Mouse (Mus musculus) midbrain, embryonic 16.5 days (tissue): ENCODE measurements at regions not wholly inside any gene's neighbourhood (a gene's known extent, or its start where the extent isn't known, plus 50 kb on each side); places are given as distances from the start of the nearest gene placed in this dataset.

Experiments used
- ATAC-seq: fragments of 200-750 bp; cut with Nextera tagmentation; 2 replicates; pipeline ENCODE4 v1.8.0; 2017; ENCODE audit warnings: moderate TSS enrichment
- H3K27ac ChIP-seq: fragments of 300-500 bp; sonication (generic); 2 replicates; pipeline ENCODE4 v1.5.1; 2014; ENCODE audit warnings: mild to moderate bottlenecking, low read length, mixed read lengths
- H3K27me3 ChIP-seq: fragments of 300-500 bp; sonication (generic); 2 replicates; pipeline ENCODE4 v1.6.1; 2014; ENCODE audit warnings: low read depth, low read length, mixed read lengths; ENCODE audit not compliant: control insufficient read depth, insufficient read depth
- H3K36me3 ChIP-seq: fragments of 300-500 bp; sonication (generic); 2 replicates; pipeline ENCODE4 v1.6.1; 2014; ENCODE audit warnings: mild to moderate bottlenecking, low read length, moderate library complexity, mixed read lengths; ENCODE audit not compliant: control insufficient read depth, insufficient read depth
- H3K4me1 ChIP-seq: fragments of 300-500 bp; sonication (generic); 2 replicates; pipeline ENCODE4 v1.6.1; 2014; ENCODE audit warnings: mild to moderate bottlenecking, low read length, mixed read lengths; ENCODE audit not compliant: control insufficient read depth, insufficient read depth
- H3K4me2 ChIP-seq: fragments of 300-500 bp; sonication (generic); 2 replicates; pipeline ENCODE4 v1.6.1; 2014; ENCODE audit warnings: mild to moderate bottlenecking, low read length, mixed read lengths
- H3K4me3 ChIP-seq: fragments of 300-500 bp; sonication (generic); 2 replicates; pipeline ENCODE4 v1.5.1; 2014; ENCODE audit warnings: low read depth, mild to moderate bottlenecking, low read length, moderate library complexity, mixed read lengths
- H3K9ac ChIP-seq: fragments of 300-500 bp; sonication (generic); 2 replicates; pipeline ENCODE4 v1.6.1; 2014; ENCODE audit warnings: low read depth, low read length, mixed read lengths
- H3K9me3 ChIP-seq: fragments of 300-500 bp; sonication (generic); replicated peaks from 2 replicates; pipeline ENCODE4 v1.6.1; 2014; ENCODE audit warnings: mild to moderate bottlenecking, low read length, mixed read lengths; ENCODE audit not compliant: control insufficient read depth, poor library complexity, severe bottlenecking
- WGBS: fragments of 180-500 bp; shearing (Covaris S2); extraction: QIAGEN DNeasy Blood & Tissue Kit; methylation state at CpG from one replicate; pipeline ENCODE4 v1.1.7; 2014; 5-methylcytosine and 5-hydroxymethylcytosine counted together

DNA sequence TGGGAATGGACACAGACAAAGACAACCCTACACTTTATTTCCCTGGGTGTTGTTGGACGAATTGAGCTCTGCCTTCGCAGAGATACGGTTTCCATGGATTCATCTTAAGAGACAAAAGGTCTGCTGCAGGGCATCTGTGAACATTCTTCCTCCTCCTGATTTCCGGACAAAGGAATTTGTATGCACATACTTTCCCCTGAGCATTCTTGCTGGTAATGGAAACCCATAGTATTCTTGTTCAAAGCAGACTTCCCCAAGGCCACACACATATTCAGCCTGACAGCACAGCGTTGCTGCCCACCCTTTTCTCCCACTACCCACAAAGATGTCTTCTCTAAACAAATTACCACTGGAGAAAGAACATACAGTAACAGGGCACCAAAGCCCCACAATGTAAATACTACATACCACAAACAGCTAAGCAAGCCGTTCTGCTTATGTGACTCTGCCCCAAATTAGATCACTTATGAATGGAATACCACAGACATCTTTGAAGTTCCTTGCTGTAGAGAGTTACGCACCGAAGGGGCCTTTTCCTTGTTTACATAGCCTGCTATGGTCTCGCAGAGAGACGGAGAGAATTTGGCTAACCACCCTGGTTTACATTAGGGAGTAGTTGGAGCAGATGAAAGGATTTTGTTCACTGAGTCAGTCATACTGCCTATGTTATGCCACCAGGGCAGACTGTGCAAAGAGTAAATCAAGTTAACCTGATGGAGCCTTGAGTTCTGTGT lies 96.0 kb upstream of the Tas2r134 start:
- WGBS: 34% methylated on average over 10 of the region's 10 CpGs
- Histone ChIP-seq H3K4me1 (peaks cover 7% of the 10 kb centered on the region), H3K9ac (no peak overlapping the region), H3K4me2 (no peak overlapping the region), H3K27ac (no peak overlapping the region), H3K36me3 (no peaks in the 10 kb centered on the region), H3K9me3 (no peaks in the 10 kb centered on the region), H3K27me3 (no peaks in the 10 kb centered on the region), H3K4me3 (no peak overlapping the region)
- no peak for ATAC-seq

DNA sequence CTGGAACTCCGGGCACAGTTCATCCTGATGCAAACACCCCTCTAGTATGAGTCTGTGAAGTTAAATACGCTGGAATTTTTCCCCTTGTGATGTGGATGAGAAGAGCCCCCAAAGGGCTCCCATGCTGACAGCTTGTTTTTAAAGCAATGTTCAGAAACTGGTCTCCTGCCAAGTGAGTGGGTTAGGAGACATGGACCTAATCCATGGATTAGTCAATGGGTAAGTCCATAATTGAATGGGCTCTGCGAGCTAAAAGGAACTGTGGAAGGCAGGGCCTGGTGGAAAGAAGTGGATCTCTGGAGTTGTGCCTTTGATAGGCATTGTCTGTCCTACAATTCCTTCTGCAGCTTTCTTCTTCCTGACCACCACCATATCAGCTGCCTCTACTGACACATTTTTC lies 104.5 kb upstream of the Tas2r134 start:
- Histone ChIP-seq H3K4me2 (no peak overlapping the region), H3K36me3 (no peaks in the 10 kb centered on the region), H3K27ac (no peak overlapping the region), H3K9ac (no peak overlapping the region), H3K4me3 (no peak overlapping the region), H3K27me3 (no peaks in the 10 kb centered on the region), H3K4me1 (no peaks in the 10 kb centered on the region), H3K9me3 (no peaks in the 10 kb centered on the region)
- ATAC-seq: no peak
- 81% methylated on average over 3 of the region's 3 CpGs for WGBS

DNA sequence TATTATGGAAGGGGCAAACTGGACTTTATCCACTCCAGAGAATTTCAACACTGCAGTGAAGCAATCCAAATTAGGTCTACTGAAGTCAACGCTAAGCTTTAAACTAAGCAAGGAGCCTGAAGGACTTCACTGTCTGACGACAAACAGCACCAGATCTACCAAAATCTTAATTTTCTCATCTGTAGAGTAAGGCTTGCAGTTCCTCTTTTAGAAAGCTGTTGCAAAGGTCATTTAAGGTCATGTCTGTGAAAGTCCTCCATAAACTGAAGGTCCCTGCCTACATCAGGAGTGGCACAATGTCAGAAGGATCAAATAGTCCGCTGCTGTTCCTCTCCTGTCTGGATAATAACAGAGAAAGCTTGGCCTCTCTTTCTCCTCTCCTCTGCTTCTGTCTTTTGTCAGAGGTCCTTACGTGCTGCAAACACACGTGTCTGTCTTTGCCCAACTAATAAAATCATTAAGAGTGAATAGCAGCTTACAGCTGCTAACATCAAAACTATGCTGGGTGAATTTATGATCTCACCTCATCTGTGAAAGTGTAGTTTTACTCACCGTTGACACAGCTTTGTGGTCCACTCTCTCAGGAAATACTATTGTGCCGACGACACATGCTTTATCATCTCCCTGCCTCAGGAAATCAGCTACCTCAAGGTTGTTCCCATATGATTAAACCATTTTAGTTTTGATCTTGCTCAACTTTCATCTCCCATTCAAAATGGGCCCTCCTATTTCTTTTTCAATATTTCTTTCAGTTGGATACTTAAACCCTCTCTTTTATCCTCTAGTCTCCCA lies 117.9 kb upstream of the Tas2r134 start:
- no peaks in the 10 kb centered on the region for H3K4me1 ChIP-seq
- WGBS: 84% methylated on average over 8 of the region's 8 CpGs
- no peaks in the 10 kb centered on the region for H3K27me3 ChIP-seq
- no peak overlapping the region for H3K4me3 ChIP-seq
- H3K9ac ChIP-seq: no peak overlapping the region
- H3K36me3 ChIP-seq: no peaks in the 10 kb centered on the region
- no peak overlapping the region for H3K27ac ChIP-seq
- no peak overlapping the region for H3K4me2 ChIP-seq
- H3K9me3 ChIP-seq: no peaks in the 10 kb centered on the region
- no peak for ATAC-seq

DNA sequence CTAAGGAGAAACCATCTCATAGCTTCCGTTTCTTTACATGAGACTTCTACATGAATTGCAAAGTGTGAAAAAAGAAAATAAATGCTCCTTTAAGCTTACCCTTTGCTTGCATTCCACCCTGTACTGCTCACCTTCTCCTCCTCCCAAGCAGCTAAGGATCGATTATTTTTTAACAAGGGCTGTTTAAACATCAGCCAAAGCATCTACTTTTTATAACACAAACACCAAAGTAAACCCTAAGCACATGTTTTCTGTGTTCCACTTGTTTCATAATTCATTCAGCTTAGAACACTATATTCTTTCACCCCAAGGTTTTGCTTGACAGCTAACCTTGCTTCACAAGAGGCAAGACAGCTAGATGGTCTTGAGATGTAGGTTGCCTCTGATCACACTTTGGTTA lies 129.4 kb upstream of the Tas2r134 start:
- no peak overlapping the region for H3K9ac ChIP-seq
- H3K9me3 ChIP-seq: no peaks in the 10 kb centered on the region
- H3K4me3 ChIP-seq: no peak overlapping the region
- ATAC-seq: no peak
- 89% methylated on average over 2 of the region's 2 CpGs for WGBS
- no peaks in the 10 kb centered on the region for H3K4me1 ChIP-seq
- H3K36me3 ChIP-seq: no peaks in the 10 kb centered on the region
- H3K27me3 ChIP-seq: no peaks in the 10 kb centered on the region
- no peak overlapping the region for H3K27ac ChIP-seq
- H3K4me2 ChIP-seq: no peak overlapping the region

DNA sequence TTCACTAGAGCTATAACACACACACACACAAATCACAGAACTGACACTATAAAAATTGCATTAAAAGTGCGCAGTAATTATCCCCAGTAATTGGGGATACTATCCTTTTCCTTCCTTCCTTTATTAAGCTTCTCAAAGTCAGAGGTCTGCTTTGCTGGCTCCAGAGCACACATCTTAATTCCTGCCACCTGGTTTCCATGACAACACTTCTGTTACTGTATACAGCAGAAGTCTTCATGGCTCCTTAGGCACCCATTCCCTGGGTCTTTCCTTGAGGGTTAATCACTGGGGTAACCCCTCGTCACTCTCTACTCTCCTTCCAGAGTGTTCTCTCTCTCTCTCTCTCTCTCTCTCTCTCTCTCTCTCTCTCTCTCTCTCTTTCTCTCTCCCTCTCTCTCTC lies 153.6 kb upstream of the Tas2r134 start:
- H3K4me2 ChIP-seq: no peak overlapping the region
- WGBS: 58% methylated on average over 2 of the region's 2 CpGs
- peak overlapping the region; percentile 48; the same call in 1 of the 2 replicates for H3K27ac ChIP-seq
- H3K27me3 ChIP-seq: no peaks in the 10 kb centered on the region
- H3K4me3 ChIP-seq: no peak overlapping the region
- ATAC-seq: peak; percentile 68
- H3K4me1 ChIP-seq: peaks cover 6% of the 10 kb centered on the region
- H3K36me3 ChIP-seq: no peaks in the 10 kb centered on the region
- H3K9me3 ChIP-seq: no peaks in the 10 kb centered on the region
- H3K9ac ChIP-seq: no peak overlapping the region

GRCm38 (mm10) chr2:51467027-51467694 lies 160.2 kb upstream of the Tas2r134 start:
- H3K4me2 ChIP-seq: no peak overlapping the region
- no peaks in the 10 kb centered on the region for H3K9me3 ChIP-seq
- no peaks in the 10 kb centered on the region for H3K36me3 ChIP-seq
- no peaks in the 10 kb centered on the region for H3K27me3 ChIP-seq
- peak overlapping the region; percentile 60; the same call in 1 of the 2 replicates for H3K27ac ChIP-seq
- no peak overlapping the region for H3K4me3 ChIP-seq
- 0 out of 2 replicates have a peak overlapping the region, but pooled peaks have one; percentile 14 for H3K9ac ChIP-seq
- no peaks in the 10 kb centered on the region for H3K4me1 ChIP-seq
- peak; percentile 36; the same call in 1 of the 2 replicates for ATAC-seq
- WGBS: 64% methylated on average over 7 of the region's 7 CpGs

DNA sequence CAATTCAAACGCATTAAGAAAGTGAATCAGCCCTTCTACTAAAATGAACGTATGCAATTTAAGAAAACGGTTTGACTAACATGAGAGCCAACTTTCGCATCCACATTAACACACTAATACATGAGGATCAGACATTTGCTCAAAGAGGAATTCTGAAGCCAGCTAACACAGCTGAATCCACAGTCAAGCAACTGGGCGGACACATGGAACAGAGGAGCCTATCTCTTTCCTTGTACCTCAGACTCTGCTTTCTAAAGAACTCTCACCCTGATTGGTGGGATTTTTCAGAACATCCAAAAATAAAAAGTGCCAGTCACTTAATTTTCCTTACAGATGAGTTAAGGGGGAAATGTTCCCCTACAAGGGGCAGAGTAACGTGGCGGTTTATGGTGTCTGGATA lies 161.3 kb upstream of the Tas2r134 start:
- H3K9me3 ChIP-seq: no peaks in the 10 kb centered on the region
- no peaks in the 10 kb centered on the region for H3K27me3 ChIP-seq
- H3K27ac ChIP-seq: no peak overlapping the region
- H3K4me2 ChIP-seq: no peak overlapping the region
- no peaks in the 10 kb centered on the region for H3K36me3 ChIP-seq
- H3K4me1 ChIP-seq: no peaks in the 10 kb centered on the region
- H3K4me3 ChIP-seq: no peak overlapping the region
- no peak for ATAC-seq
- 96% methylated on average over 7 of the region's 7 CpGs for WGBS
- H3K9ac ChIP-seq: no peak overlapping the region

GRCm38 (mm10) chr2:51465576-51465975 lies 161.7 kb upstream of the Tas2r134 start:
- H3K4me1 ChIP-seq: no peaks in the 10 kb centered on the region
- no peak overlapping the region for H3K4me3 ChIP-seq
- 84% methylated on average over 7 of the region's 7 CpGs for WGBS
- no peak overlapping the region for H3K9ac ChIP-seq
- no peaks in the 10 kb centered on the region for H3K36me3 ChIP-seq
- no peaks in the 10 kb centered on the region for H3K9me3 ChIP-seq
- H3K4me2 ChIP-seq: no peak overlapping the region
- no peak overlapping the region for H3K27ac ChIP-seq
- H3K27me3 ChIP-seq: no peaks in the 10 kb centered on the region
- no peak for ATAC-seq

- no peak for ATAC-seq
- no peaks in the 10 kb centered on the region for H3K9me3 ChIP-seq
- no peak overlapping the region for H3K27ac ChIP-seq
- H3K4me3 ChIP-seq: no peak overlapping the region
- no peak overlapping the region for H3K4me2 ChIP-seq
- WGBS: 81% methylated on average over 2 of the region's 2 CpGs
- H3K9ac ChIP-seq: no peak overlapping the region
- H3K36me3 ChIP-seq: no peaks in the 10 kb centered on the region
- H3K27me3 ChIP-seq: no peaks in the 10 kb centered on the region
- H3K4me1 ChIP-seq: no peaks in the 10 kb centered on the region
Observed at GRCm38 (mm10) chr2:51464356-51464755, 163.0 kb upstream of the Tas2r134 start.
